24 mouse cellular contexts compared by ENCODE assay signal in genomic region chr1:192435503-192435902, GRCm38 (mm10).
"Had no signal": no experiment of that assay in that cellular context is flagged by ENCODE, and none has a peak within 500 bp of the region (broad histone marks: within the 10 kb centered on the region; RNA-seq: fewer than 3 reads in every experiment).

No protein-coding gene starts in this region.

- H3K9ac ChIP-seq: heart, embryonic 12.5 days; hindbrain, embryonic 12.5 days; hindbrain, embryonic 14.5 days; intestine, embryonic 15.5 days; limb, embryonic 12.5 days had no signal

- H3K27me3 ChIP-seq: hindbrain, embryonic 12.5 days; intestine, embryonic 15.5 days; limb, embryonic 12.5 days had no signal

- H3K9me3 ChIP-seq: heart, embryonic 10.5 days; heart, embryonic 12.5 days; hindbrain, embryonic 10.5 days; hindbrain, embryonic 12.5 days; intestine, embryonic 15.5 days; limb, embryonic 10.5 days; limb, embryonic 12.5 days had no signal

- DNase-seq: gastrocnemius, adult 2 months; gastrocnemius, postnatal 10 days; gastrocnemius, postnatal 25 days; heart, adult 18-20 months; heart, postnatal 10 days; heart, postnatal 4 days; kidney, adult 18-20 months; kidney, adult 8-10 months; kidney, postnatal 14 days; kidney, postnatal 36 days had no signal

- H3K4me1 ChIP-seq: heart, embryonic 10.5 days; heart, embryonic 12.5 days; hindbrain, embryonic 10.5 days; hindbrain, embryonic 12.5 days; limb, embryonic 10.5 days; limb, embryonic 12.5 days had no signal

- H3K4me3 ChIP-seq: gastrocnemius, adult 2 months; heart, embryonic 10.5 days; heart, embryonic 12.5 days; hindbrain, embryonic 10.5 days; hindbrain, embryonic 12.5 days; intestine, embryonic 15.5 days; layer of hippocampus, adult 2 months; left cerebral cortex, adult 2 months; limb, embryonic 10.5 days; limb, embryonic 12.5 days had no signal

- H3K36me3 ChIP-seq: heart, embryonic 10.5 days; heart, embryonic 12.5 days; hindbrain, embryonic 10.5 days; hindbrain, embryonic 12.5 days; intestine, embryonic 15.5 days; limb, embryonic 10.5 days; limb, embryonic 12.5 days had no signal

- H3K27ac ChIP-seq: gastrocnemius, adult 2 months; heart, embryonic 10.5 days; hindbrain, embryonic 10.5 days; hindbrain, embryonic 12.5 days; hindbrain, embryonic 14.5 days; intestine, embryonic 15.5 days; layer of hippocampus, adult 2 months; left cerebral cortex, adult 2 months; limb, embryonic 10.5 days; limb, embryonic 12.5 days had no signal

- ATAC-seq: forebrain, embryonic 16.5 days; hindbrain, embryonic 16.5 days; inflammation-experienced regulatory T-cells, adult 6 months; intestine, embryonic 15.5 days; intestine, postnatal 0 days had no signal

- H3K4me2 ChIP-seq: heart, embryonic 12.5 days; hindbrain, embryonic 12.5 days; hindbrain, embryonic 14.5 days; intestine, embryonic 15.5 days; limb, embryonic 12.5 days had no signal
